Mouse (Mus musculus) thymus, postnatal 14 days (tissue): Measurements from ENCODE around the gene Ccdc162.

Experiments
- DNase-seq: peaks from one replicate; pipeline ENCODE4 v3.0.0; 2021

Gene Ccdc162

GRCm38 (mm10) chr10:41535991-41536390 lies 180.4 kb downstream of the Ccdc162 start:
- no peak for DNase-seq

GRCm38 (mm10) chr10:41529972-41530371 lies 186.5 kb downstream of the Ccdc162 start:
- DNase-seq: no peak

DNA sequence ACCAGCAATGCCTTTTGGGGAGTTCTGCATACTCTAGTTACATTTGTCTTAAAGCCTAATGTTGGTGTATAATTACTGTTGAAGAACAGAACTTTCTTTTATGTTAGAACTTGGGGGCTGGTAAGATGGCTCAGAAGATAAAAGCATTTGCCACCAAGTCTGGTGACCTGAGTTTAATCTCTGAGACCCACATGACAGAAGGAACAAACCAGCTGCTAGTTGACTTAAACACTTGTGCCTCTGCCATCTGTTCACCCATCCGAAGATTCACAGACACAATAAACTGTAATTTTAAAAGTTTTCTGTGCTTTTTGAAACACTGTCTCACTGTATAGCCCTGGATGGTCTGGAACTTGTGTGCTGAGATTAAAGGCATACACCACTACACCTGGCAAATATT lies 190.7 kb downstream of the Ccdc162 start:
- DNase-seq: no peak

DNA sequence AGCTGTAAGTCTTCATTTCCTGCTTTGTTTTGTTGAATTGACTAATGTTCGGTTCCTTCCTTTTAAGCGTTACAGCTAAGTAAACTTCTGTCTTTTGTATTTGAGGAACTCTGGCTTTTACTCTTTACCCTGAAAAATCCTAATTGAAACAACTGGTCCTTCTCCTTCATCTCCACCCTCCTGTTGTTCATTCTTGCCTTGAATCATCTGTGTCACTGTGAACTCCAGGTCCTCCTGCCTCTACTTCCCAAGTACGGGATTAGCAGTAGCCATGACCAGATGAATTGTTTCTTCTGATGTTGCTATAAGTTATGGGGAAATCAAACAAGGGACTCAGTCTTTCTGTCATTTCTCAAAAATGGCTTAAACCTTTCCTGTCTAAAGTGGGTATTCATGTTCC lies 193.0 kb downstream of the Ccdc162 start:
- no peak for DNase-seq

DNA sequence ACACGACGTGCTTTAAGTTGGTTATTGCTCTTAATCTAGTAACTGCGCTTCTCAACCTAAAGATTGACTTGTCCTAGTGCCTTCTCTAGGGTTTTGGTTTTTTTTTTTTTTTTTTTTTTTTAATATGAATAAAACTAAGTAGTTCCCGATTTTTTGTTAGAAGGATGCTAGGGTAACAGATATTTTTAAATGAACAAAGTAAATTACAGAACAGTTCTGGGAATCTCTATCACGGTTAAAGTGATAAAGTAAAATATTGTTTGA lies 196.1 kb downstream of the Ccdc162 start:
- no peak for DNase-seq

DNA sequence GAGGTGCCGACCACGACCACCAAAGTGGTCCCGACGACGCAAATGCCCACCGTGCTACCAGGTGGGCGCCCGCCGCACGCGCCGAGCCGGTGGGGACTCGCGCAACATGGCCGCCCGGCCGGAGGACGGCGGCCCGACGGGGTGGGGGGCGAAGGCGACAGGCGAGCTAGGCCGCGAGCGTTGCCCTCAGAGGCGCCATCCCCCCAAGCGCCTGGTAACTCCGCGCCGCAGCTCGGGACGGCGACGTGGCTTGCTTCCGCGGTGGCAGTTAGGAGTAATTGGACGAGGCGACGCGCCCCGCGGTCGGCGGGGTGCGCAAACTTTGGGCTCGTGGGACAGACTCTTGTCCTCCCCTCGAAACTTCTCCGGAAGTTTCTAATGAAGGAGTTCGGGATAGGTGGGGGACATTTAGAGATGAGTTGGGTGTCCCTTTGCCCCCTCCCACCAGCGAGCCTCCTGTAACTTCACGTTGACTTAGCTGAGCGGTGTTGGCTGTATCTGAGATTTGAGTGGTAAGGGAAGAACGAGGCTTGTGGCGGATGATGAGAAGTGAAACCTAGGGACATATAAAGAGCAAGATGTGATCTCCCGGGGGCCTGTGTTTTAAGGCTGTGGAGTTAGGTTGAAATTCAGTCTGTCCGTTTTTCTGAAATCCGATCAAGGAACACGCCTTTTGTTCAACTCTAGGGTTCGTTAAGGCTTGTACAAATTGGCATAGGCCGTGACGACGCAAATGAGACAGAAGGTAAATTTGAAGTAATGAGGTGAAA lies 196.6 kb downstream of the Ccdc162 start:
- DNase-seq: peak; percentile 73

- DNase-seq: peak; percentile 94
Observed at GRCm38 (mm10) chr10:41518981-41519618, 197.3 kb downstream of the Ccdc162 start, which contains the start of gene Cd164. Gene Cd164 (plus strand): TSS chr10:41519414.

DNA sequence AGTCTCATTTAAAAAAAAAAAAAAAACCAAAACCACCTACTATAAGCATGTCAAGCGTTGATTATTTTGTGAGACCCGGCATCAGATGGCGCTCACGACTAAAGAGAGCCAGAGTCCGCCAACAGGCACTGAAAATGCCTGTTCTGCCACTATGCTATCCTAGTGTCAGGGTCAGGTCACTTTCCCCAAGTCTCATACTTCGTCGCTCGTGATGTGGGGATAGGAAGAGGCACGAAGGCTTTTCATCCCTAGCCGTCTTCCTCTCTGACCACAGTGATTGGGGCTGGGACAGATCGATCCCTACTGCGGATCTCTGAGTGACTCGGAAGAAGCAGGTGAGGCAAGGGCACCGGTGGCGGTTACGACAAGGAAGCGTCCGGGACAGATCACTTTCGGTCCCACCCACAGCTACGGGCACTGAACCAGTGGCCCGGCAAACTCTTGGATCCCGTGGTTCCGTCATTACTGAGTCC lies 197.9 kb downstream of the Ccdc162 start:
- peak; percentile 90 for DNase-seq

- no peak for DNase-seq
Observed at GRCm38 (mm10) chr10:41514921-41515320, 201.5 kb downstream of the Ccdc162 start.

GRCm38 (mm10) chr10:41514301-41514700 lies 202.1 kb downstream of the Ccdc162 start:
- no peak for DNase-seq

- DNase-seq: peak; percentile 49
Observed at GRCm38 (mm10) chr10:41509160-41509559, 207.3 kb downstream of the Ccdc162 start.

DNA sequence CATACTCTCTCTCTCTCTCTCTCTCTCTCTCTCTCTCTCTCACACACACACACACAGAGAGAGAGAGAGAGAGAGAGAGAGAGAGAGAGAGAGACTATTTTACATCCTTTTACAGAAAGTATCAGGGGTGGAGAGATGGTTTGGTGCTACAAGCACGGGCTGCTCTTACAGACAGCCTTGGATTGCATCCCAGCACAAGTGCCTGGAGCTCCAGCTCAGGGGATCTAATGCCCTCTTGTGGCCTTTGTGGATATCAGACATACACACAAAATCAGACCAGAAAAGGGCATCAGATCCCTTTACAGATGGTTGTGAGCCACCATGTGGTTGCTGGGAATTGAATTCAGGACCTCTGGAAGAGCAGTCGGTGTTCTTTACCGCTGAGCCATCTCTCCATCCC lies 211.0 kb downstream of the Ccdc162 start:
- DNase-seq: peak; percentile 73

DNA sequence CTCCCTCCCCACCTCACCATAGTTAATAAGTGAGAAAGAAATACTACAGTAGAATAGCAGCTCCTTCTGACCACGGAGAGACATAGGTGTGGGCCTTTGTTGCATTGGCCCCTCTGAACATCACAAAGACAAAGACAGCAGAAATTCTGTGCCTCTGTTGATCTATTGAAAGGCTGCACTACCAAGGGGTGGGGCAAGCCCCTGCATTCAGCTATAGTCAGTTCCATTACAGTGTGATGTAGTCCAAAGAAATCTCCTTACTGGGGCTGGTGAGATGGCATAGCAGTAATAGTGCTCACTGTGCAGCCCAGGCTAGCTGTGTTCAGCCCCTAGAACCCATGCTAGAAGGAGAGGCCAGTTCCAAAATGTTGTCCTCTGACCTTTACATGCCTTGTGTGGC lies 211.4 kb downstream of the Ccdc162 start:
- no peak for DNase-seq

- no peak for DNase-seq
Observed at GRCm38 (mm10) chr10:41500941-41501340, 215.5 kb downstream of the Ccdc162 start.

GRCm38 (mm10) chr10:41491111-41491510 lies 225.3 kb downstream of the Ccdc162 start:
- DNase-seq: no peak

- no peak for DNase-seq
Observed at GRCm38 (mm10) chr10:41490518-41490873, 225.9 kb downstream of the Ccdc162 start.

- DNase-seq: peak; percentile 96
Observed at GRCm38 (mm10) chr10:41489708-41490517, 226.5 kb downstream of the Ccdc162 start, which contains the start of the genes Smpd2 and Ppil6. Gene Smpd2 (minus strand): TSS chr10:41490369. Gene Ppil6 (plus strand): TSS chr10:41490439.

DNA sequence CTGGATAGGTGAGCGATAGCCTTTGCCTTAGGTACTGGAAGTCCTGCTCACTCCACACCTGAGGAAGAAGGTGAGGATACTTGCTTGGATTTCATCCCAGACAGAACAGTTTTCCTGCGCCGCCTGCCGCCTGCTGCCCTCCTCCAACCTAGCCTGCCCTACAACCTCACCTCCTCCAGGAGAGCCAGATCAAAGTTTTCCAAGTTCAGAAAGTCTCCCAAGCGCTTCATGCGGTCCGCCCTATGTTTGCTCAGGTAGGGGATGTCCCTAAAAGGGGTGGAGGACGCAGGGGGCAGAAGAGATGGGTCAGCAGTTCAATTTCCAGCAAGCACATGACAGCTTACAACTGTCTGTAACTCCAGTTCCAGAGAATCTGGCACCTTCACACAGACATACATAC lies 227.1 kb downstream of the Ccdc162 start:
- no peak for DNase-seq

GRCm38 (mm10) chr10:41488877-41489276 lies 227.6 kb downstream of the Ccdc162 start:
- DNase-seq: no peak
